Mouse (Mus musculus) megakaryocyte progenitor cell, adult 5-6 weeks (primary cell): Measurements from ENCODE around the gene Gse1. TPM values are rescaled to one million over a fixed set of nuclear protein-coding genes. Genes with fewer than 3 reads are reported as not detected.

Experiments used
- ATAC-seq: replicated peaks from 2 replicates; pipeline ENCODE4 v1.8.0; 2016; ENCODE audit warnings: mild to moderate bottlenecking, moderate TSS enrichment, inconsistent platforms; ENCODE audit not compliant: poor library complexity
- total RNA-seq, 2 experiments: library from RNA; stranded (forward) in 1 of 2; stranded (reverse) in 1 of 2; fragments of 157-497, 149-512 nt in 1 of 2; fragments of 200-1000 nt in 1 of 2; gene quantifications; 2 replicates each; pipeline versions ENCODE4 v1.2.3 to v1.2.4; 2015 to 2017

Gse1 gene
- total RNA-seq, 2 experiments from 2014 or later: 11.2 to 32.6 TPM

DNA sequence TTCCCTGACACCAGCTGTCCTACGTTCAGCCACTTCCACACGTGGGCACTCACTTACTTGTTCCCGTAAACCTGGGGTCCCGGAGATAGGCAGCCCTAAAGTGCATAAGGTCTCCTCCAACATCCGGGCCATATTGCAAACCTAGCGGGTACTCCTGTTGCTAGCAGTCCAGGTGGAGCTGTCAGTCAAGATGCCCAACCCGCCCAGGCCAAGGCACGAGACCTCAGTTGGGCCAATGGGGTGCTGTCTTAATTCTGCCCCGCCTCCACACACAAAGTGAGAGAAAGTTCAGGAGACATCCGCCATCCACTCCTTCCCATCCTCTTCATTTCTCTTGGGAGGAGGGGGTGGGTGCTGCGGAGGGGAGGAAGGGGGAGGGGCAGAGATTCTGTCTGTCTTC, 398.2 kb downstream of the Gse1 start:
- ATAC-seq: no peak

DNA sequence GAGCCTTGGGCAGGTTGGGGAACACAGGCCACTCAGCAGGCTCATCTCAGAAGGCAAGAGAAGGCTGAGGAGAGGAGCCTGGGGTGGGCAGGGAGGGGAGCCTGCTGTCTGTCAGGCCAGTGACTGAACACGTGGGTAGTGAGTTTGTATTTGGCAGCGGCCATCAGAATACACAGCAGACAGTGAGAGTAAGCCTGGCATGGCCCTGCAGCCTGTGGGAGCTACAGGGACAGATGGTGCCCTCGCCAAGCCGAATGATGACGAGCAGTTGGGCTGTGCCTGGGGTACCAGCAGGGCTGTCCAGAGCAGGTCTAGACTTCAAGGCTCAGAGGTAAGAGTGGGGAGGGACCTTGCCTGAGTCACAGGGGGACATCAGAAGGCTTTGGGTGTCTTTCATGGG, 399.0 kb downstream of the Gse1 start:
- no peak for ATAC-seq

DNA sequence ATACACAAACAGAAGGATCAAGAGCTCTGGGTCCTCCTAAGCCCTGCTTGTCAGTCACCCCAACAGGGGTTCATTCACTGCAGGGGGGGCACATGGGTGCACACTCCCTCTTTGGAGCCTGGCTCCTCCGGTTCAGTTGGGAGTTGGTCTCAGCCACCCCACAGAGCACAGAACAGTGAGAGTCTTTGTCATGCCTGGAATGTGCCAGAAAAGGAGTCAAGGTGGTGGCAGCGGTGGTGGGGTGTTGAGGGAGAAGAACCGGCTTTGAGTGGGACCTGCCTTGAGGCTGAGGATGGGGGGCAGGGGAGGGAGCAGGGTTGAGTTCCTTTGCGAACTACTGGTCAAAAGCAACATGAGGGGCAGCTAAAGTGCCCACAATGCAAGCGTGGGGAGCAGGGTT, 401.8 kb downstream of the Gse1 start:
- no peak for ATAC-seq

DNA sequence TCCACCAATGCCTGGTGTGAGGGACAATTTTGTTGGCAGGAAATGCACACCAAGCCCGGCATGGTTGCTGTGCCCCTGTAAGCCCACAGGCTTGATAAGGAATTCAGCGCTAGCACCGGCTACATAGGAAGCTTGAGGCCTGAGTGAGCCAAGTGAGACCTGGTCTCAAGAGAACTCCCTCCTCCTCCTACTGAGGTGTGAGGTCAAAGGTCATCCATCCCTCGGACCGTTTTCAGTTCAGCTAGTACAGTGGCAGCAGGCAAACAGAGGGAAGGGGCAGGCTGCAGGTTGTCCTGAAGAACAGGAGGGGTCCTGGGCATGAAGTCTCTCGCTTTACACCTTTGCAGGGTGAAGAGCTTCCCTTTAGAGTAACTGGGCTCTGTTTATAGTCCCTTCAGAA, 402.6 kb downstream of the Gse1 start:
- ATAC-seq: no peak

Other genes with a start within 250 kb of the Gse1 start
- gene Crispld2, start 236.0 kb upstream of the Gse1 start, total RNA-seq (2015): 0.49 and 0.54 TPM in 2 replicates
- 0.51 and 0.92 TPM in 2 replicates for gene Crispld2, start 236.0 kb upstream of the Gse1 start, total RNA-seq (2017)
- 10.5 and 11.1 TPM in 2 replicates for gene Zdhhc7, start 127.0 kb upstream of the Gse1 start, total RNA-seq (2015)
- gene Zdhhc7, start 127.0 kb upstream of the Gse1 start, total RNA-seq (2017): 19.4 and 24.7 TPM in 2 replicates
- 1.8 and 3.5 TPM in 2 replicates for gene 6430548M08Rik, start 114.3 kb upstream of the Gse1 start, total RNA-seq (2015)
- gene 6430548M08Rik, start 114.3 kb upstream of the Gse1 start, total RNA-seq (2017): 4.5 and 4.6 TPM in 2 replicates
- gene Fam92b, start 51.0 kb upstream of the Gse1 start, total RNA-seq (2015): not detected in 2 replicates
- gene Fam92b, start 51.0 kb upstream of the Gse1 start, total RNA-seq (2017): not detected in 2 replicates